Mouse (Mus musculus): ENCODE measurements around the gene Proca1.

Gene Proca1

DNA sequence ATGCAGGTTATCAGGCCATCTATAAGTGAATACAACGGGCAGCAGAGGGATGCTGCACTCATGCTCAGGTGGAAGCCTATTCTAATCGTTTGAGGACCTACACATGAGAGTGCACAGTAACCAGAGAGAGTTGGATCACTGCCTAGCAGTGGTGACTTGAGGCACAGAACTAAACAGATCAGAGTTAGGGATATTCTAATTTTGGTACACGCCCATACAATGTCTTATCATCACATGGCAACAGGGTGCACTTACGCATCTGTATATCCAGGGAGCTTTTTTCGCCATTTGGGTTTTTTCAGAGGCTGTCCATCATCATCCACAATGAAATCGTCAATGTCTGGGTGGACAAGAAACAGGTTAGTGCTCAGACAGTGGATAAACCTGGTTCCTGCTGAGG is 38.3 kb downstream of the Proca1 start:
- DNase-seq: no peak

DNA sequence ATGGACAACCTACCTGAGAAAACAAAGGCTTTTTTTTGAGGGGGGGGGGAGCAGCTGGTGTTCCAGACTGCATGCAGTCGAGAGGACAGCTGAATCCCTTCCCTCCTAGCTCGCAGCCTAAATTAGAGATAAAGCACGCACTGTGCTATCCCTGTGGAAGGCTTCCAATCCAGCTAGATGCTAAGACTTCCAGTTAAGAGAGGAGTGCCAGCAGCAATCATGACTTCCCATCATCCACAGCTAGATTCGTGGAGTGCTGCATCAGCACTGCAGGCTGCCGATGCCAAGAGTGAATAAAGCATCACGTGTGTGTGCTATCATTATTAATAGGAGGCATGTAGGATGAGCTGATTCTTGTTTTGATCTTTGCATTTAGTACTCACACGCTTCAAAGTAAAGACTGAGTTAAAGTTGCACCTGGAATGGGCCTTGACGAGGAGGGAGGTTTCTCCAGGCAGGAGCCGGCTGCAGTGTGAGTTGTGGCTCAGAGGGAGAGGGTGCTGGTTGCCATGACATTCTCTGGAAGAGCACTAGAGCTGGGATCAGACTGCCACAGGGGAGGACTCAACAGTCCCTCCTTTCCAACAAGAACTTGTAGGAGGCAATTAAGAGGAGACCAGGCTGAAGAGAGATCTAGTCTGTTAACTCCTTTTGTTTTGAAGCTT is 47.1 kb downstream of the Proca1 start:
- no peak for DNase-seq

DNA sequence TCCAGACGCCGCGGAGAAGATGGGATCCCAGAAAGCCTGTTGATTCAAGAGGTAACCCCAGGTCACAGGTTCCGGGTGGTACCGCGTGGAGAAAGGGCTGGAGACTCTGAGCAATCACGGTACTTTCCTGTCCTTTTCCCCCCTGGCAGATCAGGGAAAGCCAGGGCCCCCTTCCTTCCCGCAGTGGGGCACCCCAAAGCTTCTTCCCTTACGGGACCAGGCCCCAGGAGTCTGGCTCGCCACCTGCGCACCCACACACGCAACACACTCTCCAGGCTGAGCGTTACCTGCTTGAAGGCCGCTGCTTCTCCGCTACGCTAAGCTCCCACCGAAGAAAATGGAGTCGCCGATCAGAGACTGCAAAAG is 52.1 kb downstream of the Proca1 start:
- DNase-seq: no peak

DNA sequence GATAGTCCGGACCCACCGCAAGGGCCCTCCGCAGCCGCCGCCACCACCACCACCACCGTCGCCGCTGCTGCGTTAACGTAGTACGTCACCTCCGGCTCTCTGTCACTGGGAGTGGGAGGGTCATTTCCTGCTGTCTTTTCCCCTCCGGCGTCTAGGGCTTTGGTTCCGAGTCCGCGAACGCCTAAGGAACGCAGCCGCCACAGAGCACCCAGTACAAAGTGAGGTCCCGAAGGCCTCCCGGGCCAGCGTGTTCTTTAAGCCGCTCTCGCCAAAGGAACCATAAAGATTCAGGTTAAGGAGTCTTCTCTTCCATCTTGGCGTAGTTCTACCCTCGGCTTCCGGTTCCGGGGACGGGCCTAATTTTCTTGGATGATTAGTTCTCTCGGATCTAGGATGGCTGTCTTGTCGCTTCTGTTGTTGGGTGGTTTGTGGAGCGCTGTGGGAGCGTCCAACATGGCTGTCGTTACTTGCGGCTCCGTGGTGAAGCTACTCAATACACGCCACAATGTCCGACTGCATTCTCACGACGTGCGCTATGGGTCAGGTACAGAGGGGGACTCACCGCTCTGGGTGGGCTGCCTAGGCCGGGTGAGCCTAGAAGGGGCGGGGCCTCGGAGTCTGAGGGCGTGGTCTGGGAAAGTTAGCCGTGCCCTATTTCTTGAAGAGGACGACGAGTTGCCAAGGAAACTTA is 52.6 kb downstream of the Proca1 start, which contains the start of the genes Sdf2 and Supt6:
Gene Sdf2 (plus strand): TSS at position 120 of the 691 bp plus-strand sequence.
Gene Supt6 (minus strand): TSS at position 361 of the 691 bp plus-strand sequence.
- peak; percentile 72 for DNase-seq

DNA sequence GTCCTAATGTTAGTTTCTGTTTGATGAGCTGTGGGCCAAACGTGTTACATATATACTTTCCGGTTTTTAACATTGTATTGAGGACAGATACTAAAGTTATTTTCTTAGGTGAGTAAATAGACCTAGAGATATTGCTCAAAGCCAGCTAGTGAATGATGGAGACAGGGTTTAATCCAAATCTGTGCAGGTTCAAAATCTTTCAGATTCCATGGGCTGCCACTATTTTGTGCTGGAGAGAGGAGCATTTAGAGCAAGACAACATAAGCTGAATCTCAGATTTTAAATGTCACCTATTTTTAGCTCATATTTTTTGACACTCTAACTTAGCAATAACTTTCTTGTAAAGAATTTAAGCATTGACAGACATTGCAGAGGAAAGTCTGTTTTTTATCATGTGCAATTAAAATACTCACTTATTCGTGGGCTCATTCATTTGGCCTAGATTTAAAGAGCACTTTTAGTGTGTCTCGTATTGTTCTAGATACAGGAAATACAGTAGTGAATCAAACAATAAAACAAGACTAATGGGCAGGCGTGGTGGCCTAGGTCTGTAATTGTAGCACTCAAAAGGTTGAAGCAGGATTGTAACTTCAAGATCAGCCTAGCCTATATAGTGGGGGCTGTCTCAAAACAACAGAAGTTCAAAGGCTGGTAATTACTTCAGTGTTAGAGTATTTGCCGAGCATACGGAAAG is 53.3 kb downstream of the Proca1 start:
- no peak for DNase-seq

DNA sequence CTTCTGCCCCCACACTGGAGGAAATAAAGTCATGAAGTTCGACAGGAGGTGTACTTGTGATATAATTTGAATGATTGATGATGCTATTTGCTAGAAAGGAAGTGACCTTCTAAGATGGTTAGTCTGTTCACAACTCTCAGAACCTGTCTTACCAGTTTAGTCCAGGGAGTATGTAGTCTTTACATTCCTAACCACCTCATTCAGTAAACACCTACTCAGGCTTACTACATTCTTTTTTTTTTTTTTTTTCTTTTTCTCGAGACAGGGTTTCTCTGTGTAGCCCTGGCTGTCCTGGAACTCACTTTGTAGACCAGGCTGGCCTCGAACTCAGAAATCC is 53.8 kb downstream of the Proca1 start:
- DNase-seq: no peak

DNA sequence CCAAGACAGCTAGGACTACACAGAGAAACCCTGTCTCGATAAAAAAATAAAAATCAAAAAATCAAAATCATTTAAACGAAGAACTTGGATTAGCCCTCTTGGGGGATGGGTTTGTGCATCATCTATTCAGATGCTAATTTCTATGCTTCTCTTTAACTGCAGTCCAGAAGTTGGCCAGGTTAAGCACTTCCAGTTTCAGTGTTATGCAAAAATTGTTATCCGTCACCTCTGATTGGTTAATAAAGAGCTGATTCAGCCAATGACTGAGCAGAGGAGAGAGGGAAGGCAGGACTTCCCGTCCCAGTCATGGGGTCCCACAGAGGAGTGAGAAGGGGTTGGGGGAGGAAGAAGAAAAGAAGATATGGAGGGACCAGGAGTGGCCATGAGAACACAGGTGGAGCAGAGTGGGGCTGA is 54.5 kb downstream of the Proca1 start:
- no peak for DNase-seq
